Mouse (Mus musculus): Measurements from ENCODE around the gene Mrpl50. TPM values are rescaled to one million over a fixed set of nuclear protein-coding genes. Genes with fewer than 3 reads are reported as not detected.
"Not testable (repeated sequence)": the region's sequence is repeated elsewhere in the genome, so short reads cannot be mapped to it uniquely, and the experiment has no call there.

Mrpl50 gene
- polyA plus RNA-seq, 1 experiment from 2014 or later = 30.6 TPM

- H3K36me3 ChIP-seq (ENCODE audit: insufficient read depth, low read length) = no peaks in the 10 kb centered on the region
- H3K4me3 ChIP-seq (ENCODE audit: low read depth, low read length) = no peak overlapping the region
- no peaks in the 10 kb centered on the region for H3K9me3 ChIP-seq (ENCODE audit: low read length)
- H3K27ac ChIP-seq (ENCODE audit: low read length) = no peak overlapping the region
- H3K4me1 ChIP-seq (ENCODE audit: insufficient read depth, low read depth, low read length) = no peaks in the 10 kb centered on the region
- TF ChIP-seq CTCF (IDR thresholded peaks at IDR 0.05) = no peak
- ATAC-seq (no peak), DNase-seq (ENCODE audit: low spot score) (no peak)
- no peaks in the 10 kb centered on the region for H3K27me3 ChIP-seq (replicated peaks; ENCODE audit: insufficient read depth, low read length)
- H3K4me2 ChIP-seq (replicated peaks; ENCODE audit: low read depth, low read length) = no peak overlapping the region
- H3K9ac ChIP-seq (replicated peaks; ENCODE audit: low read depth) = no peak overlapping the region
These were observed 35.5 kb downstream of the Mrpl50 start for GRCm38 (mm10) chr4:49485442-49485841.

GRCm38 (mm10) chr4:49480896-49481295 lies 40.0 kb downstream of the Mrpl50 start:
- peak; percentile 54 for DNase-seq (ENCODE audit: low spot score)
- WGBS = 22% methylated on average over 3 of the region's 3 CpGs
- peak overlapping the region; percentile 30; the same call in 1 of the 2 replicates for H3K4me2 ChIP-seq (replicated peaks; ENCODE audit: low read depth, low read length)

GRCm38 (mm10) chr4:49480104-49480760 lies 40.7 kb downstream of the Mrpl50 start:
- Histone ChIP-seq H3K4me3 (ENCODE audit: low read depth, low read length) (no peak overlapping the region; the same call in 1 of the 2 replicates), H3K36me3 (ENCODE audit: insufficient read depth, low read length) (no peaks in the 10 kb centered on the region), H3K9me3 (ENCODE audit: low read length) (no peaks in the 10 kb centered on the region), H3K27ac (ENCODE audit: low read length) (no peak overlapping the region), H3K4me2 (replicated peaks; ENCODE audit: low read depth, low read length) (peak overlapping the region; percentile 30), H3K27me3 (replicated peaks; ENCODE audit: insufficient read depth, low read length) (no peaks in the 10 kb centered on the region), H3K9ac (replicated peaks; ENCODE audit: low read depth) (0 out of 2 replicates have a peak overlapping the region, but pooled peaks have one; percentile 12), H3K4me1 (ENCODE audit: insufficient read depth, low read depth, low read length) (no peaks in the 10 kb centered on the region)
- DNase-seq (ENCODE audit: low spot score) (no peak), ATAC-seq (peak; percentile 55; the same call in 1 of the 2 replicates)
- 10% methylated on average over 21 of the region's 21 CpGs for WGBS
- TF ChIP-seq EP300 (IDR thresholded peaks at IDR 0.05) (no peak), CTCF (IDR thresholded peaks at IDR 0.05) (no peak)

More at GRCm38 (mm10) chr4:49480896-49481295, 40.0 kb downstream of the Mrpl50 start:
- peak; percentile 43 for ATAC-seq
- H3K27ac ChIP-seq (ENCODE audit: low read length) = no peak overlapping the region
- TF ChIP-seq CTCF (IDR thresholded peaks at IDR 0.05) (no peak), EP300 (IDR thresholded peaks at IDR 0.05) (no peak)
- no peaks in the 10 kb centered on the region for H3K9me3 ChIP-seq (ENCODE audit: low read length)
- no peaks in the 10 kb centered on the region for H3K36me3 ChIP-seq (ENCODE audit: insufficient read depth, low read length)
- no peak overlapping the region for H3K9ac ChIP-seq (replicated peaks; ENCODE audit: low read depth)
- H3K27me3 ChIP-seq (replicated peaks; ENCODE audit: insufficient read depth, low read length) = no peaks in the 10 kb centered on the region
- no peak overlapping the region for H3K4me3 ChIP-seq (ENCODE audit: low read depth, low read length)
- H3K4me1 ChIP-seq (ENCODE audit: insufficient read depth, low read depth, low read length) = no peaks in the 10 kb centered on the region

GRCm38 (mm10) chr4:49479035-49479434 lies 41.9 kb downstream of the Mrpl50 start:
- H3K4me3 ChIP-seq (ENCODE audit: low read depth, low read length); H3K4me2 ChIP-seq (replicated peaks; ENCODE audit: low read depth, low read length); ATAC-seq; H3K27me3 ChIP-seq (replicated peaks; ENCODE audit: insufficient read depth, low read length); H3K27ac ChIP-seq (ENCODE audit: low read length); H3K9ac ChIP-seq (replicated peaks; ENCODE audit: low read depth); H3K4me1 ChIP-seq (ENCODE audit: insufficient read depth, low read depth, low read length); H3K36me3 ChIP-seq (ENCODE audit: insufficient read depth, low read length); H3K9me3 ChIP-seq (ENCODE audit: low read length): not testable (repeated sequence)
- WGBS = 21% methylated on average over 2 of the region's 2 CpGs
- DNase-seq (ENCODE audit: low spot score) = peak; percentile 22

GRCm38 (mm10) chr4:49478118-49478877 lies 42.6 kb downstream of the Mrpl50 start:
- H3K27ac ChIP-seq (ENCODE audit: low read length) = no peak overlapping the region
- H3K4me2 ChIP-seq (replicated peaks; ENCODE audit: low read depth, low read length) = peak overlapping the region; percentile 45
- H3K9me3 ChIP-seq (ENCODE audit: low read length) = no peaks in the 10 kb centered on the region
- peak; percentile 72 for ATAC-seq
- H3K36me3 ChIP-seq (ENCODE audit: insufficient read depth, low read length) = no peaks in the 10 kb centered on the region
- no peak overlapping the region for H3K9ac ChIP-seq (replicated peaks; ENCODE audit: low read depth)
- H3K27me3 ChIP-seq (replicated peaks; ENCODE audit: insufficient read depth, low read length) = no peaks in the 10 kb centered on the region
- no peaks in the 10 kb centered on the region for H3K4me1 ChIP-seq (ENCODE audit: insufficient read depth, low read depth, low read length)
- DNase-seq (ENCODE audit: low spot score) = peak; percentile 40
- H3K4me3 ChIP-seq (ENCODE audit: low read depth, low read length) = no peak overlapping the region; the same call in 1 of the 2 replicates
- TF ChIP-seq EP300 (IDR thresholded peaks at IDR 0.05) (no peak), CTCF (IDR thresholded peaks at IDR 0.05) (no peak)
- 19% methylated on average over 19 of the region's 19 CpGs for whole genome bisulfite sequencing

GRCm38 (mm10) chr4:49474583-49474982 lies 46.3 kb downstream of the Mrpl50 start:
- Histone ChIP-seq H3K9me3 (ENCODE audit: low read length) (no peaks in the 10 kb centered on the region), H3K4me2 (replicated peaks; ENCODE audit: low read depth, low read length) (no peak overlapping the region), H3K9ac (replicated peaks; ENCODE audit: low read depth) (no peak overlapping the region), H3K4me3 (ENCODE audit: low read depth, low read length) (no peak overlapping the region), H3K36me3 (ENCODE audit: insufficient read depth, low read length) (no peaks in the 10 kb centered on the region), H3K4me1 (ENCODE audit: insufficient read depth, low read depth, low read length) (no peaks in the 10 kb centered on the region), H3K27ac (ENCODE audit: low read length) (no peak overlapping the region), H3K27me3 (replicated peaks; ENCODE audit: insufficient read depth, low read length) (no peaks in the 10 kb centered on the region)
- no peak for DNase-seq (ENCODE audit: low spot score)
- no peak for TF ChIP-seq EP300 (IDR thresholded peaks at IDR 0.05)
- no peak for TF ChIP-seq CTCF (IDR thresholded peaks at IDR 0.05)
- ATAC-seq = no peak
